Mouse (Mus musculus) heart, postnatal 0 days (tissue): Measurements from ENCODE around the gene Get4.

ENCODE experiments used
- CTCF ChIP-seq: IDR thresholded peaks from 2 replicates; pipeline ENCODE4 v1.5.1; 2016; ENCODE audit warnings: antibody characterized with exemption, control low read depth, low read depth
- EP300 ChIP-seq: IDR thresholded peaks from 2 replicates; pipeline ENCODE4 v1.6.1; 2016; ENCODE audit warnings: antibody characterized with exemption, low read depth

DNA sequence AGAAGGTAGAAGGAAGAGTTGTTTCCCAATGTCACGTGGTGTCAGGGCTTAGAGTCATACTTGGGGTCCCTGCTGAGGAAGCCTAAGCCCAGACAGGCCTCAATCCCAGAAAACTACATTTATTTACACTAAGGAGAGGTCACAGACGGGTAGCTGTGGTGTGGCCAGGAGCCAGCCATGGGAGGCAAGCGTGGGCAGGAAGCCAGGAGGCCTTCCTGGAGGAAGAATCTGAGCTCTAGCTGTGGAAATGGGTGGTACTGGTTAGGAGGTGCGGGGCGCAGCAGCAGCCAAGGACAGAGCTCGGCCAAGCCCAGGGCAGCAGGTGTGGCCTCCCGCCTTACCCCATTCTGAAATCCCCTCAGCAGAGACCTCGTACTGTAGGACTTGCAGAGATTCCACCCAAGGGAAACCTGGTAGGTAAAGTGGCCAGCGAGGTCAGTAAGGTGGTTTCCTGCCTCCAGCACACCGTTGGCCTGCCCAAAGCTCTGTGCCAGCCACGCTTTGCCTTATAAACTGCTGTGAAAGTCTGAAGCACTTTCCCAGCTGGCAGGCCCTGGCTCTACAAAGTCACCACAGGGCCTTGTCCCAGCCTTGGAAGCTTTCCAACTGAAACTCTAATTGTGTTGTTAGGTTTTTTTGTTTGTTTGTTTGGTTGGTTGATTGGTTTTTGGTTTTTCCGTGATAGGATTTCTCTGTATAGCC is 63.0 kb downstream of the Get4 start:
- TF ChIP-seq CTCF (no peak), EP300 (no peak)
